Mouse (Mus musculus) stomach, embryonic 15.5 days (tissue): ENCODE results near the gene Nkain2. TPM values are rescaled to one million over a fixed set of nuclear protein-coding genes. Genes with fewer than 3 reads are reported as not detected.

Source experiments
- ATAC-seq: fragments of 200-750 bp; cut with Nextera tagmentation; 2 replicates; pipeline ENCODE4 v1.8.0; 2017; ENCODE audit warnings: low read depth, moderate number of reproducible peaks, moderate TSS enrichment; ENCODE audit not compliant: insufficient read depth, low FRiP score
- H3K27ac ChIP-seq: fragments of 300-500 bp; sonication (generic); 2 replicates; pipeline ENCODE4 v1.5.1; 2015; ENCODE audit warnings: mild to moderate bottlenecking, inconsistent platforms
- H3K27me3 ChIP-seq: fragments of 300-500 bp; sonication (generic); replicated peaks from 2 replicates; pipeline ENCODE4 v1.6.1; 2015; ENCODE audit warnings: inconsistent platforms
- H3K36me3 ChIP-seq: fragments of 300-500 bp; sonication (generic); 2 replicates; pipeline ENCODE4 v1.6.1; 2015; ENCODE audit warnings: inconsistent platforms
- H3K4me1 ChIP-seq: fragments of 300-500 bp; sonication (generic); 2 replicates; pipeline ENCODE4 v1.6.1; 2015; ENCODE audit warnings: inconsistent platforms
- H3K4me2 ChIP-seq: fragments of 300-500 bp; sonication (generic); 2 replicates; pipeline ENCODE4 v1.6.1; 2015; ENCODE audit warnings: mild to moderate bottlenecking, inconsistent platforms
- H3K4me3 ChIP-seq: fragments of 300-500 bp; sonication (generic); replicated peaks from 2 replicates; pipeline ENCODE4 v1.5.1; 2015; ENCODE audit warnings: inconsistent platforms
- H3K9ac ChIP-seq: fragments of 300-500 bp; sonication (generic); 2 replicates; pipeline ENCODE4 v1.6.1; 2015; ENCODE audit warnings: inconsistent platforms
- H3K9me3 ChIP-seq: fragments of 300-500 bp; sonication (generic); 2 replicates; pipeline ENCODE4 v1.6.1; 2016; ENCODE audit warnings: inconsistent platforms
- WGBS: fragments of 180-500 bp; shearing (Covaris S2); methylation state at CpG from one replicate; pipeline ENCODE4 v1.1.7; 2015; 5-methylcytosine and 5-hydroxymethylcytosine counted together
- polyA plus RNA-seq: library from polyadenylated mRNA; unstranded; fragments of >200 nt; fragmentation: Nextera tagmentation; extraction: Ambion mirVana; gene quantifications from 2 replicates; pipeline ENCODE4 v1.2.1, GENCODE M21; 2015

The Nkain2 gene
- polyA plus RNA-seq, 1 experiment from 2014 or later, result 0.59 TPM

GRCm38 (mm10) chr10:31827041-31827440, 1063.2 kb downstream of the Nkain2 start:
- no peak overlapping the region for H3K27ac ChIP-seq
- no peaks in the 10 kb centered on the region for H3K4me1 ChIP-seq
- ATAC-seq, result no peak
- H3K4me3 ChIP-seq, result no peak overlapping the region
- 83% methylated on average over 1 of the region's 1 CpGs for WGBS
- no peaks in the 10 kb centered on the region for H3K27me3 ChIP-seq
- no peaks in the 10 kb centered on the region for H3K9me3 ChIP-seq
- H3K36me3 ChIP-seq, result no peaks in the 10 kb centered on the region
- H3K9ac ChIP-seq, result no peak overlapping the region
- no peak overlapping the region for H3K4me2 ChIP-seq

GRCm38 (mm10) chr10:31812543-31812942, 1077.7 kb downstream of the Nkain2 start:
- no peak overlapping the region for H3K9ac ChIP-seq
- H3K9me3 ChIP-seq, result no peaks in the 10 kb centered on the region
- H3K27ac ChIP-seq, result no peak overlapping the region
- no peak for ATAC-seq
- H3K36me3 ChIP-seq, result no peaks in the 10 kb centered on the region
- H3K4me1 ChIP-seq, result no peaks in the 10 kb centered on the region
- no peak overlapping the region for H3K4me3 ChIP-seq
- WGBS, result 71% methylated on average over 3 of the region's 3 CpGs
- H3K27me3 ChIP-seq, result no peaks in the 10 kb centered on the region
- H3K4me2 ChIP-seq, result no peak overlapping the region

- H3K36me3 ChIP-seq, result no peaks in the 10 kb centered on the region
- H3K9me3 ChIP-seq, result no peaks in the 10 kb centered on the region
- H3K4me2 ChIP-seq, result no peak overlapping the region
- peak; percentile 53 for ATAC-seq
- no peak overlapping the region for H3K27ac ChIP-seq
- H3K4me3 ChIP-seq, result no peak overlapping the region
- no peaks in the 10 kb centered on the region for H3K4me1 ChIP-seq
- no peaks in the 10 kb centered on the region for H3K27me3 ChIP-seq
- WGBS, result 18% methylated on average over 5 of the region's 5 CpGs
- H3K9ac ChIP-seq, result no peak overlapping the region
Observed at GRCm38 (mm10) chr10:31742443-31743057, 1147.7 kb downstream of the Nkain2 start.

GRCm38 (mm10) chr10:31728036-31728435, 1162.2 kb downstream of the Nkain2 start:
- no peaks in the 10 kb centered on the region for H3K4me1 ChIP-seq
- H3K36me3 ChIP-seq, result no peaks in the 10 kb centered on the region
- no peaks in the 10 kb centered on the region for H3K9me3 ChIP-seq
- no peaks in the 10 kb centered on the region for H3K27me3 ChIP-seq
- no peak overlapping the region for H3K4me2 ChIP-seq
- no peak overlapping the region for H3K4me3 ChIP-seq
- ATAC-seq, result no peak
- no peak overlapping the region for H3K27ac ChIP-seq
- H3K9ac ChIP-seq, result no peak overlapping the region

GRCm38 (mm10) chr10:31647270-31647669, 1243.0 kb downstream of the Nkain2 start:
- H3K9ac ChIP-seq, result no peak overlapping the region
- no peak overlapping the region for H3K4me3 ChIP-seq
- WGBS, result 75% methylated on average over 3 of the region's 3 CpGs
- no peaks in the 10 kb centered on the region for H3K27me3 ChIP-seq
- H3K36me3 ChIP-seq, result no peaks in the 10 kb centered on the region
- no peak for ATAC-seq
- no peaks in the 10 kb centered on the region for H3K4me1 ChIP-seq
- no peak overlapping the region for H3K27ac ChIP-seq
- no peak overlapping the region for H3K4me2 ChIP-seq
- no peaks in the 10 kb centered on the region for H3K9me3 ChIP-seq

GRCm38 (mm10) chr10:31646083-31646482, 1244.2 kb downstream of the Nkain2 start:
- no peaks in the 10 kb centered on the region for H3K36me3 ChIP-seq
- H3K4me2 ChIP-seq, result no peak overlapping the region
- H3K4me3 ChIP-seq, result no peak overlapping the region
- no peaks in the 10 kb centered on the region for H3K9me3 ChIP-seq
- H3K4me1 ChIP-seq, result no peaks in the 10 kb centered on the region
- ATAC-seq, result no peak
- WGBS, result 59% methylated on average over 1 of the region's 1 CpGs
- H3K27ac ChIP-seq, result no peak overlapping the region
- no peaks in the 10 kb centered on the region for H3K27me3 ChIP-seq
- no peak overlapping the region for H3K9ac ChIP-seq

Other genes with a start within 250 kb of the Nkain2 start
- gene Trdn, start 190.1 kb upstream of the Nkain2 start, polyA plus RNA-seq, result 0.13 and 0.75 TPM in 2 replicates